Mouse (Mus musculus) retina, embryonic 14.5 days (tissue): ENCODE data around the gene Golm1.

Experiments
- DNase-seq: peaks from one replicate; pipeline ENCODE4 v3.0.0-alpha.2; 2015; ENCODE audit warnings: low spot score

Gene Golm1

DNA sequence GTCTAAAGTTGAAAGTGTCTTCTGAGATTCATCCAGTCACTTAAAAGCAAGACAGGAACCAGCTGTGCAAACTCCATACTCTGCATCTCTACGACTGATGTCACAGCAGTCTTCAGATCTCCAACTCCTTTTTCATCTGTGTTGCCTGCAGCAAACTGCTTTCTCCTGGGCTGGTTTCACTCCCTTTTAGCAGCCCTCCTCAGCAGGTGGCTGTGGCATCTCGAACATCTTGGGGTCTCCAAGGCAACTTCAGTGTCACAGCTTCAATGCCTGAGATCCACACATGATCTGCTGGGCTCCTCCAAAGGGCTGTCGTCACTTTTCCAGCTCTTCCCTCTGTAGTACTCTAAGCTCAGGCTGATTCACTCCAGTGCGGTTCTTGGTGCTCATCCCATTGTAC is 84.9 kb downstream of the Golm1 start:
- no peak for DNase-seq

DNA sequence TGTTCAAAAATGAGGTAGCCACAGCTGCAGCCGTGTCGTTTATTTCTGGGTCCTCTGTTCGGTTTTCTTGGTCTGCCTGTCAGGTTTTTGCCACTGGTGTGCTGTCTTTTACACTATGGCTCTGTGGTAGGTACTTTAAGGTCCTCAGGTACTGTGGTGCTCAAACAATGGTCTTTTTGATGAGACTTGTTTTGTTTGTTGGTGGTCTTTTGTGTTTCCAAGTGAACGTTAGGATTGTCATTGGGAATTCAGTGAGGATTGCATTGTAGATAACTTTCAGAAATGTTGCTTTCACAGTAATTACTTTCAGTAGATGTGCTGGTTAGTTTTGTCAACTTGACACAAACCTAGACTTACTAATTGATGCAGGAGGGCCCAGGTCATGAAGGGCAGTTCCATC is 85.9 kb downstream of the Golm1 start:
- DNase-seq: no peak

DNA sequence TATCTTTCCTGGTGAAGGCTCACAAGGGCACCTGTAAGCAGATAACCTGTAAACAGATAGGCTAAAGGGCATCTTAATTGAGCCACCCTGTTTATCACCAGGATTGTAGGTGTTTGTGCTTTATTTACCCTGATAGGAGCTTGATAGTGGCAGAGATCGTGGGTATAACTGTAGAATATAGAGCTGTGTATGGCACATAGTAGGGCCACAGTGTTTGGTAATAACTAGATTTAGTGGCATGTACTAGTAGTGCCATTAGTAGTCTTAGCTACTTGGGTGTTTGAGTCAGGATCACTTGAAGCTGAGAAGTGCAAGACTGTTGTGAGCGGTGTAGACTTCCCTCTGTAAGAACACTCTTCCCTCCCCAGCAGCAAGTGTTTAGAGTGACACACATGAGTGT is 88.4 kb downstream of the Golm1 start:
- DNase-seq: no peak

DNA sequence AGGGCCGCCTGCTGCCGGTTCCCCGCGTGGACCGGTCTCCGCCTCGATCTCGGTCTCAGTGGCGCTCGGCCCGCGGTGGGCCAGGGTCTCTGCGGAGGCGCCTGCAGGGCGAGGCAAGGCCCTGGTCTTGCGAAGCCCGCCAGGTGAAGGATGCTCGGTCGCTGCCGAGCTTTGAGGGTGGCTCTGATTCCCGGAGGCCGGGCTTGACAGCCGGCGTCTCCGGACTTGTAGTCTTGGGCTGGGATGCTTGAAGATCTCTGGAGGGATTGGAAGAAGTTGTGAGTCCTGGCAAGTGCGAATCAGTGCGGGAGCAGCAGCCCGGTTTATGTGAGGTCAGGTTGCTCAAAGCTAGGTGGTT is 90.0 kb downstream of the Golm1 start:
- DNase-seq: no peak

DNA sequence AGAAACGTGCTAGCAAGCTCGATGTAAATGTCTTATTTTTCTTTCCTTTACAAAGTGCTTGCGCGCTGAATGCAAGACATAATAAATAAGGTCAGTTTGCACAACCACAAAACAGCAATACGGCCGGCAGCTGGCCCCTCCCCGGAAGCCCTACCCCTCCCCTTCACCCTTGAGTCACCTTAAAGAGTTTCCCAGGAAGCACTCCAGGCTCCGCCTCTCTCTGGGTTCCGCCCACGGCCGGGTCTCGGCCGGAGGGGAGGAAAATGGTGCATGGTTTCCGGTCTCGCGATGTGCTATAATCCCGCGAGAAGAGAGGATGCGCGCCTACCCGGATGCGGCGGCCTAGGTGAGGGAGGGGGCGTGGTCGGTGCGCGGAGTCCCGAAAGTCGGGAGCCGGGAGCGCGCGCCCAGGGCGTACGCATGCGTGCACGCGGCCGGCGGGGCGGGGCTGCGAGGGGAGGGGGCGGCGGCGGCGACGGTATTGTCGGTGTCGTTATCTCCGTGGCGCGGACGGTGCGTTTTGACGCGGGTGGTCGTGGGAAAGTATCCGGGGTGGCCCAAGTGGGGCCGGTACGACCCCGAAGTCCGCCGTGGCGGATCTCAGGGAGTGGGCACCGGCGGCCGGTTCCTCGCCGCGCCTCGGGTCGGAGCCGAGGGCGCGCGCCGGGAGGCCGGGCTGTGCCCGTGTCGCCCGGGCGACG is 90.5 kb downstream of the Golm1 start, which contains the start of the genes Agtpbp1 and Naa35:
Agtpbp1 (minus strand) TSS at position 281 of the 701 bp plus-strand sequence.
Naa35 (plus strand) TSS at position 313 of the 701 bp plus-strand sequence.
- peak; percentile 99 for DNase-seq
